Mouse (Mus musculus) cerebellum, adult 9-10 months (tissue): ENCODE results near the gene Pkdrej.
"Not testable (repeated sequence)": the region's sequence is repeated elsewhere in the genome, so short reads cannot be mapped to it uniquely, and the experiment has no call there.

ENCODE experiments used
- DNase-seq: peaks from one replicate; pipeline ENCODE4 v3.0.0; 2022

The Pkdrej gene

GRCm38 (mm10) chr15:85821203-85822010 lies at the start of gene Pkdrej:
Gene Pkdrej, minus strand, starts transcription at chr15:85821734.
- DNase-seq, result peak; percentile 52

- peak; percentile 82 for DNase-seq
Observed at GRCm38 (mm10) chr15:85867696-85868095, 46.2 kb upstream of the Pkdrej start.

GRCm38 (mm10) chr15:85865913-85866312 lies 44.4 kb upstream of the Pkdrej start:
- not testable (repeated sequence) for DNase-seq

GRCm38 (mm10) chr15:85859490-85860031 lies 38.0 kb upstream of the Pkdrej start, which contains the start of gene Gtse1:
Gene Gtse1, plus strand, starts transcription at chr15:85859745.
- peak; percentile 96 for DNase-seq

GRCm38 (mm10) chr15:85858980-85859489 lies 37.5 kb upstream of the Pkdrej start:
- DNase-seq, result no peak

GRCm38 (mm10) chr15:85851656-85852392 lies 30.3 kb upstream of the Pkdrej start:
- no peak for DNase-seq

- DNase-seq, result peak; percentile 48
Observed at GRCm38 (mm10) chr15:85845071-85845470, 23.5 kb upstream of the Pkdrej start.

GRCm38 (mm10) chr15:85841796-85842360 lies 20.3 kb upstream of the Pkdrej start:
- DNase-seq, result no peak

GRCm38 (mm10) chr15:85840983-85841382 lies 19.4 kb upstream of the Pkdrej start:
- no peak for DNase-seq

GRCm38 (mm10) chr15:85836887-85837286 lies 15.4 kb upstream of the Pkdrej start:
- DNase-seq, result no peak

- no peak for DNase-seq
Observed at GRCm38 (mm10) chr15:85835335-85835734, 13.8 kb upstream of the Pkdrej start.

GRCm38 (mm10) chr15:85832599-85832998 lies 11.1 kb upstream of the Pkdrej start:
- no peak for DNase-seq

- DNase-seq, result peak; percentile 90
Observed at GRCm38 (mm10) chr15:85831954-85832590, 10.5 kb upstream of the Pkdrej start, which contains the start of gene Ttc38. Gene Ttc38, plus strand, starts transcription at chr15:85832306.

GRCm38 (mm10) chr15:85829470-85829869 lies 7.9 kb upstream of the Pkdrej start:
- no peak for DNase-seq

- DNase-seq, result no peak
Observed at GRCm38 (mm10) chr15:85828071-85828470, 6.5 kb upstream of the Pkdrej start.

GRCm38 (mm10) chr15:85826676-85827075 lies 5.1 kb upstream of the Pkdrej start:
- no peak for DNase-seq

- DNase-seq, result peak; percentile 57
Observed at GRCm38 (mm10) chr15:85822011-85822359, 451 bp upstream of the Pkdrej start.

GRCm38 (mm10) chr15:85813428-85813827 lies 8.1 kb downstream of the Pkdrej start:
- DNase-seq, result peak; percentile 27

GRCm38 (mm10) chr15:85811535-85812277 lies 9.8 kb downstream of the Pkdrej start, which contains the start of gene Cdpf1:
Gene Cdpf1, minus strand, starts transcription at chr15:85811697.
- peak; percentile 99 for DNase-seq

- DNase-seq, result peak; percentile 93
Observed at GRCm38 (mm10) chr15:85810806-85811521, 10.6 kb downstream of the Pkdrej start.

GRCm38 (mm10) chr15:85810462-85810805 lies 11.1 kb downstream of the Pkdrej start:
- no peak for DNase-seq
